Mouse (Mus musculus): ENCODE measurements around the gene Eno1. TPM values are rescaled to one million over a fixed set of nuclear protein-coding genes. Genes with fewer than 3 reads are reported as not detected.
A peak's percentile ranks its signal among the peaks of the same experiment; 100 is the strongest.

Gene Eno1
- polyA plus RNA-seq, 1 experiment from 2014 or later = 1,728 TPM

GRCm38 (mm10) chr4:150255181-150255580 is 18.7 kb downstream of the Eno1 start:
- Histone ChIP-seq H3K36me3 (ENCODE audit: control insufficient read depth, insufficient read depth, low read length) (peaks cover 9% of the 10 kb centered on the region; the same call in 1 of the 2 replicates), H3K4me1 (ENCODE audit: control insufficient read depth, insufficient read depth, low read length) (peaks cover 11% of the 10 kb centered on the region), H3K27ac (ENCODE audit: low read depth, low read length) (no peak overlapping the region), H3K27me3 (ENCODE audit: control insufficient read depth, insufficient read depth, low read length) (no peaks in the 10 kb centered on the region), H3K4me3 (ENCODE audit: low read length) (no peak overlapping the region), H3K9me3 (ENCODE audit: control insufficient read depth, low read length) (no peaks in the 10 kb centered on the region), H3K9ac (ENCODE audit: low read depth, low read length) (no peak overlapping the region), H3K4me2 (replicated peaks; ENCODE audit: low read depth, low read length) (no peak overlapping the region)
- 81% methylated on average over 7 of the region's 7 CpGs for WGBS
- ATAC-seq (ENCODE audit: low FRiP score, low TSS enrichment) = no peak

GRCm38 (mm10) chr4:150257252-150258204 is 21.0 kb downstream of the Eno1 start:
- peak; percentile 68; the same call in 1 of the 2 replicates for ATAC-seq (ENCODE audit: low FRiP score, low TSS enrichment)

GRCm38 (mm10) chr4:150258388-150258787 is 21.9 kb downstream of the Eno1 start:
- Histone ChIP-seq H3K27ac (ENCODE audit: low read depth, low read length) (peak overlapping the region; percentile 17; the same call in 1 of the 2 replicates), H3K9me3 (ENCODE audit: control insufficient read depth, low read length) (no peaks in the 10 kb centered on the region), H3K36me3 (ENCODE audit: control insufficient read depth, insufficient read depth, low read length) (no peaks in the 10 kb centered on the region), H3K9ac (ENCODE audit: low read depth, low read length) (0 out of 2 replicates have a peak overlapping the region, but pooled peaks have one; percentile 23), H3K4me3 (ENCODE audit: low read length) (no peak overlapping the region), H3K4me2 (replicated peaks; ENCODE audit: low read depth, low read length) (no peak overlapping the region; the same call in 1 of the 2 replicates), H3K27me3 (ENCODE audit: control insufficient read depth, insufficient read depth, low read length) (no peaks in the 10 kb centered on the region), H3K4me1 (ENCODE audit: control insufficient read depth, insufficient read depth, low read length) (peaks cover 11% of the 10 kb centered on the region)
- no peak for ATAC-seq (ENCODE audit: low FRiP score, low TSS enrichment)
- 67% methylated on average over 14 of the region's 14 CpGs for WGBS

More at GRCm38 (mm10) chr4:150257252-150258204, 21.0 kb downstream of the Eno1 start:
- H3K27me3 ChIP-seq (ENCODE audit: control insufficient read depth, insufficient read depth, low read length) = no peaks in the 10 kb centered on the region
- peaks cover 11% of the 10 kb centered on the region for H3K4me1 ChIP-seq (ENCODE audit: control insufficient read depth, insufficient read depth, low read length)
- H3K27ac ChIP-seq (ENCODE audit: low read depth, low read length) = no peak overlapping the region
- no peaks in the 10 kb centered on the region for H3K9me3 ChIP-seq (ENCODE audit: control insufficient read depth, low read length)
- no peak overlapping the region for H3K4me3 ChIP-seq (ENCODE audit: low read length)
- H3K36me3 ChIP-seq (ENCODE audit: control insufficient read depth, insufficient read depth, low read length) = 0 out of 2 replicates have a peak, but pooled peaks cover 4% of the 10 kb centered on the region
- H3K9ac ChIP-seq (ENCODE audit: low read depth, low read length) = no peak overlapping the region
- 55% methylated on average over 20 of the region's 20 CpGs for WGBS
- H3K4me2 ChIP-seq (replicated peaks; ENCODE audit: low read depth, low read length) = no peak overlapping the region

- Histone ChIP-seq H3K27me3 (ENCODE audit: control insufficient read depth, insufficient read depth, low read length) (no peaks in the 10 kb centered on the region), H3K4me2 (replicated peaks; ENCODE audit: low read depth, low read length) (no peak overlapping the region), H3K27ac (ENCODE audit: low read depth, low read length) (no peak overlapping the region), H3K36me3 (ENCODE audit: control insufficient read depth, insufficient read depth, low read length) (no peaks in the 10 kb centered on the region), H3K4me3 (ENCODE audit: low read length) (no peak overlapping the region), H3K9ac (ENCODE audit: low read depth, low read length) (no peak overlapping the region), H3K4me1 (ENCODE audit: control insufficient read depth, insufficient read depth, low read length) (peaks cover 11% of the 10 kb centered on the region), H3K9me3 (ENCODE audit: control insufficient read depth, low read length) (no peaks in the 10 kb centered on the region)
- WGBS = 93% methylated on average over 7 of the region's 7 CpGs
- no peak for ATAC-seq (ENCODE audit: low FRiP score, low TSS enrichment)
Measured at GRCm38 (mm10) chr4:150259577-150259976, 23.1 kb downstream of the Eno1 start.

GRCm38 (mm10) chr4:150260111-150260510 is 23.6 kb downstream of the Eno1 start:
- no peak overlapping the region for H3K9ac ChIP-seq (ENCODE audit: low read depth, low read length)
- 74% methylated on average over 7 of the region's 7 CpGs for WGBS
- no peak overlapping the region for H3K4me3 ChIP-seq (ENCODE audit: low read length)
- H3K27me3 ChIP-seq (ENCODE audit: control insufficient read depth, insufficient read depth, low read length) = no peaks in the 10 kb centered on the region
- no peak overlapping the region for H3K27ac ChIP-seq (ENCODE audit: low read depth, low read length)
- ATAC-seq (ENCODE audit: low FRiP score, low TSS enrichment) = no peak
- H3K36me3 ChIP-seq (ENCODE audit: control insufficient read depth, insufficient read depth, low read length) = no peaks in the 10 kb centered on the region
- peaks cover 11% of the 10 kb centered on the region for H3K4me1 ChIP-seq (ENCODE audit: control insufficient read depth, insufficient read depth, low read length)
- no peak overlapping the region for H3K4me2 ChIP-seq (replicated peaks; ENCODE audit: low read depth, low read length)
- H3K9me3 ChIP-seq (ENCODE audit: control insufficient read depth, low read length) = no peaks in the 10 kb centered on the region

- ATAC-seq (ENCODE audit: low FRiP score, low TSS enrichment) = no peak
- no peak overlapping the region for H3K9ac ChIP-seq (ENCODE audit: low read depth, low read length)
Measured at GRCm38 (mm10) chr4:150260745-150261144, 24.2 kb downstream of the Eno1 start.

GRCm38 (mm10) chr4:150262301-150262700 is 25.8 kb downstream of the Eno1 start:
- Histone ChIP-seq H3K9me3 (ENCODE audit: control insufficient read depth, low read length) (no peaks in the 10 kb centered on the region), H3K9ac (ENCODE audit: low read depth, low read length) (no peak overlapping the region), H3K36me3 (ENCODE audit: control insufficient read depth, insufficient read depth, low read length) (no peaks in the 10 kb centered on the region), H3K4me3 (ENCODE audit: low read length) (no peak overlapping the region), H3K27me3 (ENCODE audit: control insufficient read depth, insufficient read depth, low read length) (no peaks in the 10 kb centered on the region), H3K4me2 (replicated peaks; ENCODE audit: low read depth, low read length) (no peak overlapping the region), H3K4me1 (ENCODE audit: control insufficient read depth, insufficient read depth, low read length) (peaks cover 11% of the 10 kb centered on the region), H3K27ac (ENCODE audit: low read depth, low read length) (no peak overlapping the region)
- ATAC-seq (ENCODE audit: low FRiP score, low TSS enrichment) = no peak
- 63% methylated on average over 8 of the region's 8 CpGs for WGBS

More at GRCm38 (mm10) chr4:150260745-150261144, 24.2 kb downstream of the Eno1 start:
- Histone ChIP-seq H3K36me3 (ENCODE audit: control insufficient read depth, insufficient read depth, low read length) (no peaks in the 10 kb centered on the region), H3K4me1 (ENCODE audit: control insufficient read depth, insufficient read depth, low read length) (peaks cover 11% of the 10 kb centered on the region), H3K27me3 (ENCODE audit: control insufficient read depth, insufficient read depth, low read length) (no peaks in the 10 kb centered on the region), H3K9me3 (ENCODE audit: control insufficient read depth, low read length) (no peaks in the 10 kb centered on the region), H3K27ac (ENCODE audit: low read depth, low read length) (no peak overlapping the region), H3K4me3 (ENCODE audit: low read length) (no peak overlapping the region), H3K4me2 (replicated peaks; ENCODE audit: low read depth, low read length) (no peak overlapping the region)
- 43% methylated on average over 6 of the region's 6 CpGs for WGBS

- H3K9ac ChIP-seq (ENCODE audit: low read depth, low read length) = no peak overlapping the region
- no peaks in the 10 kb centered on the region for H3K36me3 ChIP-seq (ENCODE audit: control insufficient read depth, insufficient read depth, low read length)
- 60% methylated on average over 7 of the region's 7 CpGs for WGBS
- no peak for ATAC-seq (ENCODE audit: low FRiP score, low TSS enrichment)
- no peaks in the 10 kb centered on the region for H3K9me3 ChIP-seq (ENCODE audit: control insufficient read depth, low read length)
- H3K4me3 ChIP-seq (ENCODE audit: low read length) = no peak overlapping the region
- H3K27me3 ChIP-seq (ENCODE audit: control insufficient read depth, insufficient read depth, low read length) = no peaks in the 10 kb centered on the region
- H3K4me1 ChIP-seq (ENCODE audit: control insufficient read depth, insufficient read depth, low read length) = peaks cover 12% of the 10 kb centered on the region; the same call in 1 of the 2 replicates
- H3K27ac ChIP-seq (ENCODE audit: low read depth, low read length) = no peak overlapping the region
- H3K4me2 ChIP-seq (replicated peaks; ENCODE audit: low read depth, low read length) = no peak overlapping the region
Measured at GRCm38 (mm10) chr4:150264903-150265302, 28.4 kb downstream of the Eno1 start.

- no peak overlapping the region for H3K9ac ChIP-seq (ENCODE audit: low read depth, low read length)
- WGBS = 69% methylated on average over 5 of the region's 5 CpGs
- no peaks in the 10 kb centered on the region for H3K36me3 ChIP-seq (ENCODE audit: control insufficient read depth, insufficient read depth, low read length)
- H3K9me3 ChIP-seq (ENCODE audit: control insufficient read depth, low read length) = no peaks in the 10 kb centered on the region
- no peak overlapping the region for H3K4me2 ChIP-seq (replicated peaks; ENCODE audit: low read depth, low read length)
- ATAC-seq (ENCODE audit: low FRiP score, low TSS enrichment) = no peak
- H3K27me3 ChIP-seq (ENCODE audit: control insufficient read depth, insufficient read depth, low read length) = no peaks in the 10 kb centered on the region
- peaks cover 13% of the 10 kb centered on the region; the same call in 1 of the 2 replicates for H3K4me1 ChIP-seq (ENCODE audit: control insufficient read depth, insufficient read depth, low read length)
- no peak overlapping the region for H3K4me3 ChIP-seq (ENCODE audit: low read length)
- no peak overlapping the region for H3K27ac ChIP-seq (ENCODE audit: low read depth, low read length)
Measured at GRCm38 (mm10) chr4:150265471-150265870, 28.9 kb downstream of the Eno1 start.

All from kidney, embryonic 14.5 days (tissue).